Mouse (Mus musculus) forelimb bud, embryonic 11.5 days (tissue): ENCODE measurements at regions not wholly inside any gene's neighbourhood (a gene's known extent, or its start where the extent isn't known, plus 50 kb on each side); places are given as distances from the start of the nearest gene placed in this dataset.

ENCODE experiments used
- DNase-seq: peaks from one replicate; pipeline ENCODE4 v3.0.0-alpha.2; 2012; ENCODE audit warnings: low read depth, low spot score

DNA sequence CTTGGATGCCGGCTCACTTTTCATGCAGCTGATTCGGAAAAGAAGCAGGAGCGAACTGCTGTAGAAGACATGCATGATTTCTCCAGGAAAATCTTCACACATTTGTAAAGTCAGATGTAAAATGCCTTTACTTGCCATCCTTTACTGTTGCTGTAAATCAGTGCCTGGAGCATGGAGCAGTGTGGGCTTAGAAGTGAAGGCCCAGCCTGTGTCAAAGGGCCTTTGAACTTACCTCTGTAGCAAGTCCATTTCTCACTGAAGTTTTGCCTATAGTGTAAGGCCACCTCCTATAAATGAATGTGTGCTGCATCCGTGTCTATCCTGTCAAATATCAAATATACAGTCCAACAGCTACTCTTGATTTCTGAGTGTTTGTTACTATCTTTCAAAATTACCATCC is 368.9 kb downstream of the Lrriq3 start:
- DNase-seq = no peak

DNA sequence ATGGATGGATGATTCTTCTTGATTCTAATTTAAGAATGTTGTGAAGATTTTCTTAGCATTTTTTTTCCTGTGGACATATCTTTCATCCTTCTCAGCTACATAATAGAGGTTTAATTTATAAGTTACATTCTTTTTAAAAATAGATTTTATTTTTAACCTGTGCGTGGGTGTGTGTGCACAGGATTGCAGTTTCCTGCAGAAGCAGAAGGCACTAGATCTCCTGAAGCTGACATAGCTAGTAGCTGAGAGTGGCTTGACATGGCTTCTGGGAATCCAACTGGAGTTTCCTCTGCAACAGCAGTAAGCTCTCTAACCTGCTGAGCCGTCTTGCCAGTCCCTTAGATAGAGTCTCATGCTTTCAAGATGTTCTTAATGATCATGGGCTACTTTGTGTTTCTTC is 377.5 kb downstream of the Lrriq3 start:
- no peak for DNase-seq

DNA sequence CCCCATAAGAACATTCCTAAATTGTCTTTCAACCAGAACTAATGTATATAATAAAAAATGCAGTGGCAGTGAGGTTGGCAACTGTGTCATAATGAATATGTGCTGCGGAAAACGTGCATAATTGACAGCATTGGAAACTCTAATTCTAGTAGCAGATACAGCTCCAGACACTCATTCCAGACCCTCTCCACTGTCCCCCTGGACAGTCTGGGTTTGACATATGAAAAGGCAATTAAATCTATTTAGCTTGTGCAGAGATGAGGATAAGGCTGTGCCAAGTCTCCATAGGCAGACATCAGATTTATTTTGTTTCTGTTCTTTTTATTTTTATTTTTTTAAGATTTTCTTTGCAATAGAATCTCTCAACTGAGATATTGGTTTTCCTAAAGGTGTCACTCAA is 392.3 kb downstream of the Lrriq3 start:
- no peak for DNase-seq

DNA sequence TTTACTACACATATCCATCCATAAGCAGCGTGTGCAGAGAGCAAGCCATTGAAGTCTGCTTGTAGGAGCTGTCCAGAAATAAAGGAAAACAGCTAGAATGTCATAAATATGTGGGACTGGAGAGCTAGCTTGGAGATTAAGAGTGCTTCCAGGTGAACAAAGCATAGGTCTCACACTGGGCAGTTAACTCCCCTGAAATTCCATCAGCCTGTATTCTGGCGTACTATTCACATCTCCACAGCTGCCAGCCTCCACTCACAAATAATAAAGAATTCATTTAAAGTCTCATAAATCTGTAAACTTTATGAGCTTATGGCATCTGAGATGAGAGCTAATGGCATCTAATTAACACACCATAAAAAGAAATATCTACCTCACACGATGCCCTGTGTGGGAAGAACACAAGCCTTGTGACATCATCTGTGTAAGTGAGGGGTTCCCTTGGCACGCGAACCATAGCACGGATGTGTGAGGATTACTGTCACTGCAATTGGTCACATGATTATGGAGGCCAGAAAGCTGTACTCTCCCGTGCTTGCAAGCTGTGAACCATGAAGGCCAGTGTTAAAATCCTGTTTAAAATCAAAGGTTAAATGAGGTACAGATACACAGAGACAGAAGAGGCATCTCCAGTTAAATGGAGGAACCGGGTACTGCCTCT is 394.8 kb downstream of the Lrriq3 start:
- peak; percentile 46 for DNase-seq

DNA sequence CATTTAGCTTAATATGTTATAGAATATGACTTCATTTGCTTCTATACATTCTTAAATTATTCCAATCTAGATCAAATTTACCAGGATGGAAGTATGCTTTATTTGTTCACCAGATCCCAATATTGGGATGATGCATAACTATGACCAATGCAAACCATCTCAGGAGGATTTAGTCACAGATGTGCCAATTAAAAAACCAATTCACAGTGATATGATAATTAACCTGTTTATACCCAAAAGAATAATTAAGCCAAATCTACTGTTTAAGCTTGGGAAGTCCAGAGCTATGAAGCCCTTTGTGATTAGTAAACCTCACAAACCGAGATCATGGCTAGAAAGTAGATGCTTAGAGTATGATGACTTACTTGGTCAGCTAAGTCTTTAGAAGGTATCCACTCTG is 397.4 kb downstream of the Lrriq3 start:
- DNase-seq = no peak

DNA sequence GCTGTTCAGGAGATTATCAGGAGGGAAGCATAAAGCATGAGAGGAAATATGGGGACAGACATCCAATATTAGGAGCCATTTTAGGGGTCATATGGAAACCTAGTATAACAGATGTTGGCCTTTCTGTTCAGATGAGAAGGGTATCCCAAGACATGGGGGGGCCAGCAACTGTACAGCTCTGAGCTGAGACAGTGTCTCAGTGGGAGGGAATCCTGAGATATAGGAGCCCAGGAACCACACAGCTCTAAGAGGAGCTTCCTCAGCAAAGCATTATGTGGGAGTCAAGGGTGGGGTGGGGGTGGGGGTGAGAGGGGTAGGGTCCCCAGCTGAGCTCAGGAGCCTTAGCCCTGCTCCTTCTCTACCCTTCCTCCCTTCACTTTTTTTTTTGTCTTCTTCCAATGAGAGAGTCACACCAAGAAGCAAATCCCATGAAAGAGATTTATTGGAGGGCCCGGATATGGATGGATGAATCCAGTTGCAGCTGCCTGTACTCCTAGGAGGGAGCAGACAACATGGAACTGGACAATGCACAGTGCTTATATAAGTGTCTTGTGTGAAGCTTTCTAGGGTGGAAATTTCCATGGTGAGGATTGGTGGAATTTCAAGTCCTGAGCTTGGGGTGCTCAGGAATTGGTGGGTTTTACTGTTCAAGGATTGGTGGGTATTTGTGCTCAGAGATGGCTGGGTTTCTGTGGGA is 417.1 kb downstream of the Lrriq3 start:
- DNase-seq = no peak

DNA sequence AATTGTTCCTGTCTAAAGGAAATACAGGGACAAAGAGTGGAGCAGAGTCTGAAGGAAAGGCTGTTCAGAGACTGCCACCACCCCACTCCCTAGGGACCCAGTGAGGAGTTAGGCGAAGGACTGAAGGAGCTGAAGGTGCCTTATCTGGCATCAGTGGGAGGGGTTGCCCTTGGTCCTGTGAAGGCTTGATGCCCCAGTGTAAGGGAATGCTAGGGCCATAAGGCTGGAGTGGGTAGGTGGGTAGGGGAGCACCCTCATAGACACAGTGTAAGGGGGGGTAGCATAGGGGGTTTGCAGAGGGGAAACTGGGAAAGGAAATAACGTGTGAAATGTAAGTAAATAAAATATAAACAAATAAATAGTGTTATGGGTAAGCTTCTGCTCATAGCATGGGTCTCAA is 420.7 kb downstream of the Lrriq3 start:
- no peak for DNase-seq

DNA sequence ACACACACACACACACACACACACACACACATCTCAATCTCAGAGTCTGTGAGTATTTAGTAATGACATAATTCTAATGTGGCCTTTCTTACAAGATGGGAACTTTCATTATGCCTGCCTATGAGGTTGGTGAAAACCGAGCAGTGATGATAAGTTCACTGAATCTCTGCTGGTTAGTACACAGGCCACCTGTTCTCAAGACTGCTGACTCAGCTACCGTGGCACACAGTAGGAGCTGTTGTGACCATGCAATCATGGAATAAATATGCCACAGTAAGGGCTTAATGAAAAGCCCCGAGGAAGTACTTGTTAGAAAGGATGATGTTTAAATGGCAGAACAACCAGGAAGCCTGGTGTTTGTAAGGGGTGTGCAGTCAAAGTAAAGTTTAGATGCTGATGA is 436.1 kb downstream of the Lrriq3 start:
- DNase-seq = no peak

DNA sequence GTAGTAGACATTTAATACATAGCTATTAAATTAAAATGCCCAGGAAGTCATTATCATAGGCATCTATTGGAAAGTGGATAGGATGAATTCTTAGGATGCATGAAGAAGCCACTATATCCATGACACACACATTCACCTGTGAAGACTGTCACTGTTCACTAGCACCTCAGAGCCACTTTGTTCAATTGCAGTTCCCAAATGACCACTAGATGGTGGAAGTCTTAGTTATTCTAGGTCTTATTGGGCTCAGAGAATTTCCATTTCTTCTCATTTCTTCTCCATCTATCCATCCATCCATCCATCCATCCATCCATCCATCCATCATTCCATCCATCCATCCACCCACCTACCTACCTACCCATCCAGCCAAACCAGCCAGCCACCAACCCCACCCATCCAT is 437.6 kb downstream of the Lrriq3 start:
- DNase-seq = no peak

DNA sequence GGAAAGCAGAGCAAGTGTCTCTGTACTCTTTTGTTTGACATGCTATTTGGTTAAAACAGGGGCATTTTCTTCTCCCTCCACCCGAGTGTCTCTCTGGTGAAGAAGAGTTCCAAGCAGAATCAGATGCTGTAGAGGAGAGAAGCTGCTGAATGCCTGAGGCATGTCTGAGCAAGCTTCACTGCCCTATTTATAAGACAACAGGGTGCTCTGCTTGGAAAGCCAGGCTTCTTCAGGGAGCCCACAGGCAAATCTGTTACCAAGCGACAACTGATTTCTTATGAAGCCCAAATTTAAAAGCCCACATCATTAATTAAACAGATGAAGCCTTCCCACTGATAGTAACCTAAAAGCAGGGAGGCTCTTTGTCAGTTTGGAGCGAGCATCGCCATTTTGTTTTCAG is 438.8 kb downstream of the Lrriq3 start:
- no peak for DNase-seq

DNA sequence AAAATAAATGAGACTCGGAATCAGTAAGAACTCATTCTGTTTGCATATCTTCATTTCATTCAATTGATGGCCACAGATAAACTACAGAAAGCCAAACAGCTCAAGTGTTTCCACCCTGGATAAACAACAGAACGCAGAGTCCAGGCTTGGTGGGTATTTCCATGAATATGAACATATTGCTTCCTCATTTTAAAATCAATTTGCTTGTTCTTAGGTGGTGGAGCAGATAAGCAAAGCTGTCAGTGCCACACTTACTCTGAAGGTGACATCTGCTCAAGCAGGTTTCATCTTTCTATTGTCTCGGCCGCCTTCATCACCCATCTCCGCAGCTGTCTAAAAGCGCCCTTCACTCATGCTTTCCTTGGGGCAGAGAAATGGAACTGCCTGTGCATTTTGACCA is 455.0 kb downstream of the Lrriq3 start:
- no peak for DNase-seq

DNA sequence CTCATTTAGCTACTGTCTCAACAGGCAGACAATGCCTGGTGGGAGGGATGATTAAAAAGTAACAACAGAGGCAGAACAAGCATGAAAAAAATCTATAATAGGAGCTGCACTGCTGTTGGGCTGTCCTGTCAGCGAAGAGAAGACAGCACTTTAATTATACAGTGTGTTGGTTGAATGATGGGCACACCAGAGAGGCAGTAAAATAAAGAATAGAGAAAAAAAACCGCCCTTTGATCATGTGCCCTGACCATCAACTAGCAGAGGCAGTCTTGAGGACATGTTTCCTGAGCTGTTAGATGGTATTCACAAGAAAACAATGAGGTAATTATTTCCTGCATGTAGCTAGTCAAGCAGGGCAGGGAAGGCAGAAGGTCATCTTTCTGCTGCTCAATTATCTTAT is 483.9 kb downstream of the Lrriq3 start:
- DNase-seq = peak; percentile 10

DNA sequence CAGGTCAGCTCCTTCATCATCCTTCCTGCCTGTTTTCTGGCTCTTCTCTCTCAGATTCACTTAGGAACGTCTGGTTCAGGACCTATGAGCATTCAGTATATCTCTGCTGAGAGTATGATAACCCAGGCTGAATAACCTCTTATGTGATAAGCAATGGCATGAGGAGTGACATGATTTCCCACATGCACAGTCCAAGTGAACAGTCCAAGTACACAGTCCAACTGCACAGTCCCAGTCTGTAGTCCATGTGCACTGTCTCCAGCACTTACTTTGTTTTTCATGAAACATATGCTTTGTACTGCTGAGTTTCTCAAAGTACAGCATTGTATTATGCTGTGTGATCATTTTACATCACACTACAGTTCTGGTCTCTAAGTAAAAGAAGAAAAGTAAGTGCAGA is 510.8 kb downstream of the Lrriq3 start:
- DNase-seq = no peak
